Mouse (Mus musculus): ENCODE results near the gene Aebp1. TPM values are rescaled to one million over a fixed set of nuclear protein-coding genes. Genes with fewer than 3 reads are reported as not detected.
"Not testable (repeated sequence)": the region's sequence is repeated elsewhere in the genome, so short reads cannot be mapped to it uniquely, and the experiment has no call there.

Gene Aebp1
- total RNA-seq, 2 experiments from 2014 or later, result not detected

DNA sequence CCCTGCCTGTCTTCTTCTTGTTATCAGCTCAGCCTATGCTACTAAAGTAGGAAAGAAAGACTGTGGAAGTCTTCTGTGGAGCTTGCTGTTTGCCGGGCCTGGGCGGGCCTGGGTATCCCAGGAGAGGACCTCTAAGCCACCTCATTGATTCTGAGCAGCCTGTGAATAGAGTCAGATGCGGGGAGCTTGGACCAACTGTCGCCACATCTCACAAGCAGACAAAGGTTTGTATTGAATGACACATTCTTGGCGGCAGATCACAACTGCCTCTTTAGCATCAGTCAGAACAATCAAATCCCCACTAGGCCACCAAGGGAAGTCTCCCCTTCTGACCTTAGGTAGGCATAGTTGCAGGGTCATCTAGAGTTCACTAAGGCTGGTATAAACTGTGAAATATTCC is 25.5 kb downstream of the Aebp1 start:
- ATAC-seq (replicated peaks; ENCODE audit: low FRiP score, poor library complexity, severe bottlenecking), result no peak

- not testable (repeated sequence) for ATAC-seq (replicated peaks; ENCODE audit: low FRiP score, poor library complexity, severe bottlenecking)
Observed at GRCm38 (mm10) chr11:5888563-5888962, 26.8 kb downstream of the Aebp1 start.

- no peak for ATAC-seq (replicated peaks; ENCODE audit: low FRiP score, poor library complexity, severe bottlenecking)
Observed at GRCm38 (mm10) chr11:5892151-5892591, 30.4 kb downstream of the Aebp1 start.

- ATAC-seq (replicated peaks; ENCODE audit: low FRiP score, poor library complexity, severe bottlenecking), result no peak
Observed at GRCm38 (mm10) chr11:5892810-5893368, 31.1 kb downstream of the Aebp1 start.

DNA sequence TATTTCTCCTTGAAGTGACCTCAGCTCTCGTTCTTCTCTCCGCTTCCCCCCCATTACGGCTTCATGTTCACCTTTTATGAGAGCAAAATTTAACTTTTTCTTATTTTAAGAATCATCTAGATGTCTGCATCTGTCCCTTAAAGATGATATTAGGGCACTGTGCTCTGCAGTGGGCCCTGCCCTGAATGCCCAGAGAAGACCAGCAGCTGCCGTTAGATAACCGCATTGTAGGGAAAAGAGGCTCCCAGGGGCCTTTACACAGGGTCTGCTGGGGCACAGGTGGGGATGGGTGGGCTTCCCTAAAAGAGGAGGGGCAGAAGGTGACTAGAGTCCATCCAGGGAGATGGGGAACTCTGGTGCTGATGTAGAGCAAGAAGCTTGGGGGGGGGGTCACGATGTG is 32.1 kb downstream of the Aebp1 start:
- no peak for ATAC-seq (replicated peaks; ENCODE audit: low FRiP score, poor library complexity, severe bottlenecking)

DNA sequence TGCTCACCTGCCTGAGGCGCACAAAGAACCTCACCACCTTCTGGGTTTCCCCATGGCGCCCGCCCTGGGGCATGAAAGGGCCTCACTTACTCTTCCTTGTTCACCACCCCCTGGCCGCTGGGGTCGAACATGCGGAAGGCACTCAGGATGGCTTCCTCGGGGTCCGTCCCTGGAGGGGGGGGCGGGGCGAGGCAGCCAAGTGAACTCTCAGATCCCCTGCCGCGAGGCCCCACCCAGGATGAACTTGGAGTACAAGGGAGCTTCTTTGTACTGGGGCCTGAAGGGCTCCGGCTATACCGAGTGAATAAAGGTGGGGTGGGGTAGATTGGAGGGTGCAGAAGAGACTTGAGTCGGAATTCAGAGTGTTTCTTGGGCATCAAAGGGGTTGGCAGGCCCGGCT is 35.5 kb downstream of the Aebp1 start:
- no peak for ATAC-seq (replicated peaks; ENCODE audit: low FRiP score, poor library complexity, severe bottlenecking)

DNA sequence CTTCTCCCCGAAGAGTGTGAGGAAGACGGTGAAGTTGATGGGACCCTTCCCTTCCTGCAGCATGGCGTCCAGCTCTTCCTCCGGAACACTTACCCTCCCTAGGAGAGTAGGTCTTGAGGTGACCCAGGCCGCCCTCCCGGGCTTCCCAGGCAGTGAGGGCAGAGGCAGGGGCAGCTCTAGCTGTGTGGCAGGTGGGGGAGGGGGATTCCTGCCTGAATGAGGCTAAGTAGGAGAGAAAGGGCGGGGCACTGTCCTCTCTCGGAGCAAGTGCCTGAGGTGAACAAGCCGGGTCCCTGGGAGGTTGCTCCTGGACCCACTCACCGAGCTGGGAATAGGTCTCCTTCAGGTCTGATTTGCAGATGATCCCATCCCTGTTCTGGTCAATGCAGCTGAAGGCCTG is 36.1 kb downstream of the Aebp1 start:
- ATAC-seq (replicated peaks; ENCODE audit: low FRiP score, poor library complexity, severe bottlenecking), result no peak

DNA sequence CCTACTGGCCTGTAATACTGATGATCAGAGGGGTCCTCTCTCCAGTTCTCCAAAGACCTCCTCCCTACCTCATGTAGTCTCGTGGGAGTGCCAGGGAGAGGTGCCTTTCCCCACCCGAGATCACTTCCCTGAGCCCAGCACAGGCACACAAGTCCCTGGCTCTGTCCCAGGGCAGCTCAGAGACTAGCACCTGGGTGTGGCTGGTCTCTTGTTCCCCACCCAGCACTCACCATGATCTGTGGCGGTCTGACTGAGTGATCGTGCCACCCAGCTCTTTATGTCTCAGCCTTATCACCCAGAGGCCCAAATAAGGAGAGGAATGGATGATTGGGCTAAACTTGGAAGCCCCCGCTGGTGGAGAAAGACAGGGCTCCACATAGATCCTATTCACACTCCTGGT is 36.8 kb downstream of the Aebp1 start, which contains the start of gene Myl7:
TSS of gene Myl7 (minus strand) at position 252 of the 400 bp plus-strand sequence.
- ATAC-seq (replicated peaks; ENCODE audit: low FRiP score, poor library complexity, severe bottlenecking), result no peak

DNA sequence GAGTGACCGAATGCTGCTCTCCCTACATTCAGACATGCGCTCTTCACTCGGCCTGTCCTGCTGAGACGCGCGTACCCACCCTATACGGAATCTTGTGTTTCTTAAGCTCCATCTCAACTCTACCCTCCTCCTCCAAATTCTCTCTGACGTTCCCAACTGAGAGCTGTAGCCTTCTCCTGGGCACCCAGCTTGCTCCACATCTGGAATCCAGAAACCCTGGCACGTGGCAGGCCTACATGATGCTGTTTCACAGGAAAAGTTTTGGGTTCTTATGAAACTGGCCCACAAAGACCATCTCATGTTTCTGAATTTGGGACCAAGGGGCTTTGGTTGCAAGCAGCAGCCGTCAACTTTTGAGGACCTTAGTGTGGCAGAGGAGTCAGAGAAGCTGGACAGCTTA is 37.5 kb downstream of the Aebp1 start:
- no peak for ATAC-seq (replicated peaks; ENCODE audit: low FRiP score, poor library complexity, severe bottlenecking)

GRCm38 (mm10) chr11:5901320-5901719 is 39.6 kb downstream of the Aebp1 start:
- ATAC-seq (replicated peaks; ENCODE audit: low FRiP score, poor library complexity, severe bottlenecking), result no peak

- ATAC-seq (replicated peaks; ENCODE audit: low FRiP score, poor library complexity, severe bottlenecking), result no peak
Observed at GRCm38 (mm10) chr11:5901950-5902349, 40.2 kb downstream of the Aebp1 start.

DNA sequence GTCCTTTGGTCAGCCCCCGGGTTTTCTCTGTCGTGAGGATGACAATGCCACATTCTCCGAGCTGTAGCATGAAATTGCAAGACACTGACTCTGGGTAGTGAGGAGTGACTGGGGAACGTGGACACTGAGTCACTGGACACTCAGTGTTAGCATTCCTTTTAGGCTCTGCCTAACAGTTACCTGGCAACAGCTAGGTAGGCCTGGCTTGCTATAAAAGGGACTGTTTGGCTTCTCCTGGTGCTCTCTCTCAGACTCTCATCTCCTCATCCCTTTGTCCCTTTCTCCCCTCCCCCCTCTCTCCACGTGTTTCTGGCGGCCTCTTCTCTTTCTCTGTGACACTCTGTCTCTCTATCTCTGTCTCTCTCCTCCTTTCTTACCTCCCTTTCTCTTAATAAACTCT is 40.6 kb downstream of the Aebp1 start:
- no peak for ATAC-seq (replicated peaks; ENCODE audit: low FRiP score, poor library complexity, severe bottlenecking)

GRCm38 (mm10) chr11:5903844-5904243 is 42.1 kb downstream of the Aebp1 start:
- no peak for ATAC-seq (replicated peaks; ENCODE audit: low FRiP score, poor library complexity, severe bottlenecking)

- ATAC-seq (replicated peaks; ENCODE audit: low FRiP score, poor library complexity, severe bottlenecking), result no peak
Observed at GRCm38 (mm10) chr11:5904357-5904756, 42.6 kb downstream of the Aebp1 start.

- no peak for ATAC-seq (replicated peaks; ENCODE audit: low FRiP score, poor library complexity, severe bottlenecking)
Observed at GRCm38 (mm10) chr11:5904871-5905270, 43.1 kb downstream of the Aebp1 start.

DNA sequence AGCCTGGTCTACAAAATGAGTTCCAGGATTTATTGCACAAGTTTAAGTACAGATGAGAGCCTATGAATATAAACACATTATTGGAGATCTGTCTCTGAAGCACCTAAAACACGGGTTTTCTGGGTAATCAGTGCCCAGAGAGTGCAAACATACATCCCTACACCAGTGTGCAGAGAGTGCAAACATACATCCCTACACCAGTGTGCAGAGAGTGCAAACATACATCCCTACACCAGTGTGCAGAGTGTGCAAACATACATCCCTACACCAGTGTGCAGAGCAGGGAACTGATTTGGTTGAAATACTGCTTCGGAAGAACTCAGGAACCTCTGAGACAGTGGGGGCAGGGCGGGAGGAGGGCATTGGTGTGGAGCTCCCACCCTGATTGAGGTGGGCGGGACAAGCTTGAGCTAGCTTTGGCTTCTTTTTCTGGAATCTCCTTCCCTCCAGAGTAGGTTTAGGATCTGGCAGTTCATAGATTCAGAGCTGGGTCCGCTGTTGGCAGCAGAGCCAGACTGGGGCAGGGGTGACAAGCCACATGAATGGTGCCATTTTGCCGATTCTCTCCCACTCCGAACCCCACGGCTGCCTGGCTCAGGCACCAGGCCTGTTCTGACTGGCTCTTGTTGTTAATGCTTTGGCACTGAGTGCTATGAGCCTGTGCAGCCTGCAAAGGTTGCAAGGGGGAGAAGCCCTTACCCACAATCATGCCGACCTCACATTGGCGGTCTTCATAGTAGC is 44.2 kb downstream of the Aebp1 start:
- no peak for ATAC-seq (replicated peaks; ENCODE audit: low FRiP score, poor library complexity, severe bottlenecking)

- no peak for ATAC-seq (replicated peaks; ENCODE audit: low FRiP score, poor library complexity, severe bottlenecking)
Observed at GRCm38 (mm10) chr11:5907096-5907495, 45.3 kb downstream of the Aebp1 start.

DNA sequence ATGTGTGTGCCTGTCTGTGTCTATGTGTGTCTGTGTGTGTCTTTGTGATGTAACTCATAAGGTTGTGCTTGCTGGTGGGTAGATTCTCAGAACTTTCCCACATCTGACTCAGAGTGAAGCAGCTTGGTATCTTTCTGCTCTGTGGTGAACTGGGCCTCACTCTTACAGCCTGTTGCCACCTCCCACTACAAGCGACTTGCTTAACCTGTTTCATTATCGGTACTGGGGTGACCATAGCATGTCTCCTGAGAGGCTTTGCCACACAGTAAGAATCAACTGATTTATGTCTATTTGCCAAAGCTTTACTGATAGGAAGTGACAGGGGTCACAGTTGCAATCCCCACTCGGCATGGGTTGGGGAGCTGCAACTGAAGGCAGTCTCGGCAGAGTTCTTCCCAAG is 46.9 kb downstream of the Aebp1 start:
- no peak for ATAC-seq (replicated peaks; ENCODE audit: low FRiP score, poor library complexity, severe bottlenecking)

GRCm38 (mm10) chr11:5912635-5913034 is 50.9 kb downstream of the Aebp1 start:
- no peak for ATAC-seq (replicated peaks; ENCODE audit: low FRiP score, poor library complexity, severe bottlenecking)

GRCm38 (mm10) chr11:5913256-5913655 is 51.5 kb downstream of the Aebp1 start:
- no peak for ATAC-seq (replicated peaks; ENCODE audit: low FRiP score, poor library complexity, severe bottlenecking)

DNA sequence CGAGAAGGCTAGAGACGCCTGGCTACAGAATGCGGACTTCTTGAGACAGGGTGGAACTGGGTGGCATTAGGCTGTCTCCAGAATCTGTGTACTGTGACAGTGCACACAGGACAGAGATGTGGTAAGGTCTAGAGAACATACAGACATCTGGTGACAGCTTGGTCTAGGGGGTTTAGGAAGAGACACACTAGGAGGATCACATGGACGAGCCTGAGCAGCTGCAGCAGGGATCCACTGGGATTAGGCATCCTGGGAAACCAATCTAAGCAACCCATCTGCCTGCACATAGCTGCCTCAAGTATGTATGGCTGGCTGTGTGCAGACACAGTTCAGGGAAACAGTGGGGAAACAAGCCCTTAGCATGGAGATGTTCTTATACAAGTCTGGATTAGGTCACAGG is 52.2 kb downstream of the Aebp1 start:
- no peak for ATAC-seq (replicated peaks; ENCODE audit: low FRiP score, poor library complexity, severe bottlenecking)

DNA sequence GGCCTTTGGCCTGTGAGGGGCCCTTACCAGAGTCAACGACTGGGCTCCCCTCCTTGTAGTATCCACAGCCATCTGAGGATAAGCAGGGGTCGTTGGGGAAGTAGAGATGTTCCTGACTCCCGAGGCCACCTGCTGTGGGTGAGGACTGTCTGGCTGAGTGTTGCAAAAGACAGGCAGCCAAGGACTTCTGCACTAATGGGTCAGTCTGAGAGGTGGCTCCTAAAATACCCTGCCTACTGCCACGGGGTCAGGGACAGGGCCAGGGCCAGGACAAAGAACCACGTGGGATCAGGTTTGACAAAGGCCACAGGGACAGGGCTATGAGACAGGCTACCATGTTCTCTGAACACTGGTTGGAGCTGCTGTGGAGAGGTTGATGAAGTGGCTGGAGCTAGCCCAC is 53.2 kb downstream of the Aebp1 start:
- ATAC-seq (replicated peaks; ENCODE audit: low FRiP score, poor library complexity, severe bottlenecking), result no peak

Data from erythroblast, adult 5-6 weeks (primary cell).